Mouse (Mus musculus): ENCODE results near the gene Scnn1g.

The Scnn1g gene

GRCm38 (mm10) chr7:121734171-121734831 lies at the start of gene Scnn1g:
Gene Scnn1g (plus strand): TSS chr7:121734479.
- peak; percentile 94 for DNase-seq

GRCm38 (mm10) chr7:121685140-121685984 lies 48.9 kb upstream of the Scnn1g start:
- no peak for DNase-seq

- DNase-seq: no peak
Observed at GRCm38 (mm10) chr7:121689338-121689737, 44.9 kb upstream of the Scnn1g start.

GRCm38 (mm10) chr7:121691803-121692202 lies 42.5 kb upstream of the Scnn1g start:
- DNase-seq: no peak

- no peak for DNase-seq
Observed at GRCm38 (mm10) chr7:121697170-121697569, 37.1 kb upstream of the Scnn1g start.

- no peak for DNase-seq
Observed at GRCm38 (mm10) chr7:121697574-121697973, 36.7 kb upstream of the Scnn1g start.

GRCm38 (mm10) chr7:121699218-121699617 lies 35.1 kb upstream of the Scnn1g start:
- no peak for DNase-seq

- no peak for DNase-seq
Observed at GRCm38 (mm10) chr7:121700480-121700879, 33.8 kb upstream of the Scnn1g start.

GRCm38 (mm10) chr7:121701983-121702382 lies 32.3 kb upstream of the Scnn1g start:
- DNase-seq: no peak

GRCm38 (mm10) chr7:121705051-121705450 lies 29.2 kb upstream of the Scnn1g start:
- no peak for DNase-seq

GRCm38 (mm10) chr7:121706411-121707072 lies 27.7 kb upstream of the Scnn1g start:
- DNase-seq: peak; percentile 94

- peak; percentile 100 for DNase-seq
Observed at GRCm38 (mm10) chr7:121707073-121707667, 27.1 kb upstream of the Scnn1g start, which contains the start of gene Usp31. Gene Usp31 (minus strand): TSS chr7:121707253.

- no peak for DNase-seq
Observed at GRCm38 (mm10) chr7:121711171-121711570, 23.1 kb upstream of the Scnn1g start.

- no peak for DNase-seq
Observed at GRCm38 (mm10) chr7:121717031-121717430, 17.2 kb upstream of the Scnn1g start.

- peak; percentile 72 for DNase-seq
Observed at GRCm38 (mm10) chr7:121730225-121730624, 4.1 kb upstream of the Scnn1g start.

GRCm38 (mm10) chr7:121737511-121738415 lies 3.5 kb downstream of the Scnn1g start:
- peak; percentile 79 for DNase-seq

GRCm38 (mm10) chr7:121750244-121750643 lies 16.0 kb downstream of the Scnn1g start:
- DNase-seq: peak; percentile 42

- DNase-seq: peak; percentile 70
Observed at GRCm38 (mm10) chr7:121754748-121755147, 20.5 kb downstream of the Scnn1g start.

GRCm38 (mm10) chr7:121763328-121763727 lies 29.0 kb downstream of the Scnn1g start:
- DNase-seq: no peak

- peak; percentile 90 for DNase-seq
Observed at GRCm38 (mm10) chr7:121767900-121768299, 33.6 kb downstream of the Scnn1g start.

- peak; percentile 94 for DNase-seq
Observed at GRCm38 (mm10) chr7:121768983-121769382, 34.7 kb downstream of the Scnn1g start.

- DNase-seq: peak; percentile 17
Observed at GRCm38 (mm10) chr7:121778553-121778952, 44.3 kb downstream of the Scnn1g start.

Measured in heart, adult 11 months (tissue).